Mouse (Mus musculus) megakaryocyte progenitor cell, adult 5-6 weeks (primary cell): ENCODE results near the gene Ppp2r5c. TPM values are rescaled to one million over a fixed set of nuclear protein-coding genes. Genes with fewer than 3 reads are reported as not detected.

ENCODE experiments used
- ATAC-seq: replicated peaks from 2 replicates; pipeline ENCODE4 v1.8.0; 2016; ENCODE audit warnings: mild to moderate bottlenecking, moderate TSS enrichment, inconsistent platforms; ENCODE audit not compliant: poor library complexity
- total RNA-seq, 2 experiments: library from RNA; stranded (forward) in 1 of 2; stranded (reverse) in 1 of 2; fragments of 157-497, 149-512 nt in 1 of 2; fragments of 200-1000 nt in 1 of 2; gene quantifications; 2 replicates each; pipeline versions ENCODE4 v1.2.3 to v1.2.4; 2015 to 2017

Gene Ppp2r5c
- total RNA-seq (2015) (108 and 119 TPM in 2 replicates), total RNA-seq (2017) (189 and 205 TPM in 2 replicates)

GRCm38 (mm10) chr12:110446290-110447170 lies at the start of gene Ppp2r5c:
Gene Ppp2r5c (plus strand): TSS chr12:110447120.
- peak; percentile 84 for ATAC-seq

- ATAC-seq: peak; percentile 94
Observed at GRCm38 (mm10) chr12:110398351-110398750, 48.6 kb upstream of the Ppp2r5c start.

- no peak for ATAC-seq
Observed at GRCm38 (mm10) chr12:110399161-110399560, 47.8 kb upstream of the Ppp2r5c start.

GRCm38 (mm10) chr12:110400936-110401335 lies 46.0 kb upstream of the Ppp2r5c start:
- no peak for ATAC-seq

DNA sequence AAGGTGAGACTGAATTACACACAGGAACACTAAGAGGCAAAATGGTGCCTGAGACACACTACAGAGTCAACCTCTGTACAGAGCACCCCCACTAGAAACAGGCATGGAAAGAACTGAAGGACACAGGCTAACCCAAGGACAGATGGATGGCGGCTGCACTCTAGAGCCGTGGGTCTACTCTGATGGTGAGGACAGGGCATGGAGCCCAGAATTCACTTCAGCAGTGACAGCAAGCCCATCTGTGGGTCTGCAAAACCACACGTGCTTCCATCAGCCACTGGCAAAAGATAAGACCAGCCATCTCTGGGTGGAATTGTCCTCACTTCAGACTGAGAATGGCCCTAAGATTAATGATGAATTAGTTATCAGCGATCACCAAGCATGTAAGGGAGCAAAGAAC lies 45.0 kb upstream of the Ppp2r5c start:
- no peak for ATAC-seq

GRCm38 (mm10) chr12:110416244-110416643 lies 30.7 kb upstream of the Ppp2r5c start:
- ATAC-seq: peak; percentile 59

DNA sequence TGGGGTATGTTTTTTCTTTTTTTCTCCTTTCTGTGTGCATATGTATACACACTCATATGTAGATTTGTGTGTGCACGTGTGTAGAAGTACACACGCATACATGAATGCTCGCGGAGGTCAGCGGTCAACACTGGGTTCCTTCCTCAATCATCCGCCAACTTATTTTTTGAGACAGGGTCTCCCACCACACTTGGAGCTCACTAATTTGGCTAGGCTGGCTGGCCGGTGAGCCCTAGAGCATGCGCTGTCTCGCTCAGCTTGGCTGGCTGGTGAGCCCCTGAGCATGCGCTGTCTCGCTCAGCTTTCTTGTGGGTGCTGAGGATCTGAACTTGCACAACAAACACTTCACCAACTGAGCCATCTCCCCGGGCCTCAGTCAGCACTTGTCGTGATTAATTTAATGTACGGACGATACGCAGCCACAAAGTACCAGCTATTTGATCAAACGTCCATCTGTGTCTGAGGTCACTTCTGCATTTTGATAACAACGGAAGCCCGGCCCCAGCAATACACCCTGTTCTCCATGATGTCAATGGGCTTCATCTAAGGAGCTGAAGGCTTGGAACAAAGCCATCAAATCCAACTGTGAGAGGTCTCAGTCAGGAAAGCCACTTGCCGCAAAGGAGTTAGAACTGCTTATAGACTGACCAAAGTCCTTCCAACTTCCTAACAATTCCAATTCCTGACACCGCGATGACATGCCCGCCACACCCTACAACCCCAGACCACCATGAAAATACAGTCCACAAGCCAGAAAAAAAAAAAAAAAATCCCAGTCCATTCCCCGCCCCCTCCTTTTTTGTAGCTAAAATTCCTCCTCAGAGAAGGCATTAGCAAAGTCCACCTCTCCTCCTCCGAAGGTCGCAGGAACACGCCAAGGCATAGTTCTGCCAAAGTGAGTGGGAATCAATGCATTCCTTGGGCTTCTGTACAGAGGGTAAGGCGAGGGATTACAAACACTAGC lies 29.6 kb upstream of the Ppp2r5c start:
- ATAC-seq: peak; percentile 65

GRCm38 (mm10) chr12:110417987-110418734 lies 28.8 kb upstream of the Ppp2r5c start:
- peak; percentile 27 for ATAC-seq

DNA sequence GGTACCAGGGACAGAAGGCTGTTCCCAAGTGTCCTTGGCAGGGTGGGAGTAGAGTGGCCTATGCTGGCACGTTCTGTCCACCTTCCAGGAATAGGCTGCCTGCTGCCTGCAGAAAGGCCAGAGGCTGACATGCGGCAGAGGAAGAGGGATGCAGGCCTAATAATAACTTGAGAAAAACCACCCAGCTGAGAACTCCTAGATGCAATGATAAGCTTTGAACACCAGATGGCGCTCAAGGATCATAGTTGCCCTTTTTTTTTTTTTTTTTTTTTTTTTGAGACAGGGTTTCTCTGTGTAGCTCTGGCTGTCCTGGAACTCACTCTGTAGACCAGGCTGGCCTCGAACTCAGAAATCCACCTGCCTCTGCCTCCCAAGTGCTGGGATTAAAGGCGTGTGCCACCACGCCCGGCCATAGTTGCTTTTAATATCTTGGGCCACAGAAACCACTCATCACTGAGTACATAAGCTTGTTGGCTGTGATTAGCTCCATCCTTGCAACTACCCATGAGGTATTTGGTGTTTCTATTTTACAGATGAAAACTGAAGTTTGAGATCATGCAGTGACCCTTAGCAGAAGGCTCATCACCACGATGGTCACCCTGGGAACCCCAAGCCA lies 28.1 kb upstream of the Ppp2r5c start:
- peak; percentile 65 for ATAC-seq

DNA sequence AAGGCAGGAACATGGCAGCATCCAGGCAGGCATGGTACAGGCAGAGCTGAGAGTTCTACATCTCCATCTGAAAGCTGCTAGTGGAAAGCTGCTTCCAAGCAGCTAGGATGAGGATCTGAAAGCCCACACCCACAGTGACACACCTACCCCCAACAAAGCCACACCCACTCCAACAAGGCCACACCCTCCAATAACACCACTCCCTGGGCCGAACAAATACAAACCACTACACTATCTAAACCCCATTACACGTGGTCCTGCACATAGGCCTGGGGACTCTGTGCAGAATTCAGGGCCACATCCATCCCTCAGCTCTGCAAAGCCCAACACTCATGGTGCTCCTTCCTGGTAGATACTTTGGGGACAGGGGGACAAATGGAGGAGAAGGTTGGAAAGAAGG lies 27.0 kb upstream of the Ppp2r5c start:
- peak; percentile 23; the same call in 1 of the 2 replicates for ATAC-seq

- no peak for ATAC-seq
Observed at GRCm38 (mm10) chr12:110421361-110421760, 25.6 kb upstream of the Ppp2r5c start.

DNA sequence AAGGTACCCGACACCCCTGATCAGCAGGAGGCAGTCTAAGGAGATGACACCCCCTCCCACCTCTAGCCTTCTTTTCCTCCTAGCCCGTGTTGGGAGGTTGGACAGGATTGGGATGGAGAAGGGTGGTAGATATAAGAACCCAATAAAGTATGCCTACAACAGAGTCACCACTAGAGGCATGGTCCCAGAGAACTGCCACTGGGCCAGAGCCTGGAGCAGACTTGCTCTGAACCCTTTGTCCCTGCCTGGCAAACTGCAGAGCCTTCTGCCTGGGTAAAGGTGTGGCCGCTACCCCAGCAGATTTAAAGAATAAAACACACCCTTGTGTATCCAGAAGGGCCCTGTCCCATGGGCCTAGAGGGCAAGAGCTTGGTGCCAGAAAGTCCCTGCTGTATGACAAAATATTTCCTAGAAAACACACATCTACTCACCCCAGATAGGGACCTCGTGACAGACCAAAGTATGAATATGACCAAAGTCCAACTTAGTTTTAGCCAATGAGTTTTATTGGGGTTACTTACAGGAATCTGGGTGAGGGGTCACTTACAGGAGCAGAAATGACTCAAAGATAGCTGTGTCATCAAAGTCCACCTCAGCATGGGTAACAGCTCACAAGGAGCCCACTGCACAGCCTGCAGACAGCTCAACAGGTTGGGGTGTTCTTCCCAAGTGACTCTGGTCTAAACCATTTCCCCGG lies 22.8 kb upstream of the Ppp2r5c start:
- no peak for ATAC-seq

GRCm38 (mm10) chr12:110426417-110427010 lies 20.4 kb upstream of the Ppp2r5c start:
- no peak for ATAC-seq

DNA sequence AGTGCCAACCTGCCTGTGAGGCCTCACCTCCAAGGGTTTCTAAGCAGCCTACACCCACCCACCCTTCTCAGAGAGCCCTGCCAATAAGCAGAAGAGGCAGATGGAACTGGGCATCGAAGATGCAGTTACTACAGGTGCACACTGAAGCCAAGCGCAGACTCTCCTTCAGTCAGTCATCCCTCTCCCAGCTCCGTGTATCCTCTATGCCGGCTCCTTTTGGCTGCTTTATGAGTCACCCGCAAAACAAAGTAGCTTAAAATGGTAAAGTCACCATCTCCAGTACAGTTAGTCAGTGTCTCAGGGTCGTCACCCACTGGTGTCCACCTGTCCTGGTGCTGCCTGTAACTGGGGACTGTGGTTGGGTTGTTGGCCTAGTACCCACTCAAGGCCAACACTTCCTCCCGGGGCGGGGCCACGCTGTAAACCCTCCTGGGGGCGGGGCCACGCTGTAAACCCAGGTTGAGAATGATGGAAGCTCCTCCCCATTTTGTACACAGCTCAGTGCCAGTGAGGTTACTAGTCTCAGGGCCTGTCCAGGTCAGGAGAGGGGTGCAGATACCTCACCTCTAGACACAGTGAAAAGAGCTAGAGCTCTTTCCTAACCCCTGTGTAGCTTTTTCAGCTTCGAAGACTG lies 17.5 kb upstream of the Ppp2r5c start:
- 0 out of 2 replicates have a peak, but pooled peaks have one; percentile 11 for ATAC-seq

GRCm38 (mm10) chr12:110429990-110430389 lies 16.9 kb upstream of the Ppp2r5c start:
- ATAC-seq: no peak

DNA sequence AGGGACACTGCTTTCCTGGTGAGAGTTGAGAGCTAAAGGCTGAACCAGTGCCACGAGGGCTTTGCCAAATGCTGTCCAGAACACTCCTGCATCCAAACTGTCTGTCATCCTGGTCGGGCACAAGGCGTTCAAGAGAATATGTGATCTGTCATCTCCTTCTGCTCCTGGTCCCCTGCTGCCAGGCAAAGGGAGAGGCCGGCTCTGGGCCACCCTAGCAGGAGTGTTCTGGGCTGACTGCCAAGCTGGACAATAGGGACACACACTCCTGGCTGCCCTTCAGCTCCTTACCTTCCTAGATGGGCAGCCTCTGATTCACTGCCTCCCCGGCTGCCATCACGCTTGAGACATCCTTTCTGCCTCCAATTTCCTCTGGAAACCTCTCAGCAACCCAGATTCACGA lies 15.1 kb upstream of the Ppp2r5c start:
- ATAC-seq: no peak

- peak; percentile 93 for ATAC-seq
Observed at GRCm38 (mm10) chr12:110436638-110437366, 10.1 kb upstream of the Ppp2r5c start.

- ATAC-seq: peak; percentile 37; the same call in 1 of the 2 replicates
Observed at GRCm38 (mm10) chr12:110437367-110437703, 9.6 kb upstream of the Ppp2r5c start.
